Mouse (Mus musculus) heart, postnatal 0 days (tissue): ENCODE data around the gene A930002H24Rik. TPM values are rescaled to one million over a fixed set of nuclear protein-coding genes. Genes with fewer than 3 reads are reported as not detected.

Experiments used
- ATAC-seq: fragments of 200-750 bp; cut with Nextera tagmentation; 2 replicates; pipeline ENCODE4 v1.8.0; 2017; ENCODE audit warnings: low read depth, moderate number of reproducible peaks, moderate library complexity; ENCODE audit not compliant: insufficient read depth
- DNase-seq: peaks from one replicate; pipeline ENCODE4 v3.0.0-alpha.2; 2016; ENCODE audit warnings: low spot score
- H3K27ac ChIP-seq: fragments of 300-500 bp; sonication (generic); 2 replicates; pipeline ENCODE4 v1.5.1; 2014; ENCODE audit warnings: low read depth, mild to moderate bottlenecking
- H3K27me3 ChIP-seq: fragments of 300-500 bp; sonication (generic); 2 replicates; pipeline ENCODE4 v1.6.1; 2014; ENCODE audit warnings: low read length, mixed read lengths; ENCODE audit not compliant: control insufficient read depth, insufficient read depth
- H3K36me3 ChIP-seq: fragments of 300-500 bp; sonication (generic); replicated peaks from 2 replicates; pipeline ENCODE4 v1.6.1; 2014; ENCODE audit warnings: low read length, mixed read lengths; ENCODE audit not compliant: control insufficient read depth, insufficient read depth
- H3K4me1 ChIP-seq: fragments of 300-500 bp; sonication (generic); 2 replicates; pipeline ENCODE4 v1.6.1; 2014; ENCODE audit warnings: antibody characterized with exemption; ENCODE audit not compliant: control insufficient read depth, insufficient read depth
- H3K4me2 ChIP-seq: fragments of 300-500 bp; sonication (generic); 2 replicates; pipeline ENCODE4 v1.6.1; 2014; ENCODE audit warnings: low read depth, mild to moderate bottlenecking, low read length, moderate library complexity
- H3K4me3 ChIP-seq: fragments of 300-500 bp; sonication (generic); 2 replicates; pipeline ENCODE4 v1.5.1; 2014; ENCODE audit warnings: low read depth, low read length
- H3K9ac ChIP-seq: fragments of 300-500 bp; sonication (generic); replicated peaks from 2 replicates; pipeline ENCODE4 v1.6.1; 2014; ENCODE audit warnings: low read depth, low read length, mixed read lengths
- H3K9me3 ChIP-seq: fragments of 300-500 bp; sonication (generic); replicated peaks from 2 replicates; pipeline ENCODE4 v1.6.1; 2016; ENCODE audit warnings: low read length; ENCODE audit not compliant: control insufficient read depth
- CTCF ChIP-seq: IDR thresholded peaks from 2 replicates; pipeline ENCODE4 v1.5.1; 2016; ENCODE audit warnings: antibody characterized with exemption, control low read depth, low read depth
- EP300 ChIP-seq: IDR thresholded peaks from 2 replicates; pipeline ENCODE4 v1.6.1; 2016; ENCODE audit warnings: antibody characterized with exemption, low read depth
- WGBS: fragments of 180-500 bp; shearing (Covaris S2); extraction: QIAGEN DNeasy Blood & Tissue Kit; methylation state at CpG from one replicate; pipeline ENCODE4 v1.1.7; 2014; 5-methylcytosine and 5-hydroxymethylcytosine counted together
- polyA plus RNA-seq: library from polyadenylated mRNA; unstranded; fragments of >200 nt; fragmentation: Nextera tagmentation; extraction: Ambion mirVana; gene quantifications from 2 replicates; pipeline ENCODE4 v1.2.1, GENCODE M21; 2015
- total RNA-seq: library from RNA; depleted of rRNA; stranded (reverse); fragments of >200 nt; gene quantifications from 2 replicates; pipeline ENCODE4 v1.2.3, GENCODE M21; 2014; ENCODE audit warnings: low replicate concordance

The A930002H24Rik gene
- total and polyA plus RNA-seq, 2 experiments from 2014 or later = 3.1 to 21.1 TPM

DNA sequence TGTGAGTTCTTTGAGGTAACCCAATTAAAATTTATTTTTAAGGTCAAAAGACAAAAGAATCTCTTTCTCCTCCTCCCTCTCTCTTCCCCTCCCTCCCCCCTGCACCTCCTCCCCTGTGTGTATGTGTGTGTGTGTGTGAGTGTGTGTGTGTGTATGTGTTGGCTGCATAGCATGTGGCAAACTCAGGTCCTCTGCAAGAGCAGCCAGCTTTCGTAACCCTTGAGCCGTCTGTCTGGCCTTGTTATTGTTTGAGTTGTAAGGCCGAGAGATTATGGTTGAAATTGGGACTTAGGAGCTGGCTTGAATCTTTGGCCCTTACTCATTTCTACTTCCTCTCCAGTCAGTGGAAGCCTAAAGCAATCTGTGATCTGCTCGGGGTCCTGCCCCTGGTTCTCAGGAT lies 16.4 kb upstream of the A930002H24Rik start:
- no peak overlapping the region for H3K4me2 ChIP-seq
- H3K9me3 ChIP-seq = no peaks in the 10 kb centered on the region
- no peak overlapping the region for H3K4me3 ChIP-seq
- ATAC-seq (no peak), DNase-seq (no peak)
- H3K27me3 ChIP-seq = no peaks in the 10 kb centered on the region
- no peak overlapping the region for H3K9ac ChIP-seq
- H3K36me3 ChIP-seq = no peaks in the 10 kb centered on the region
- no peaks in the 10 kb centered on the region for H3K4me1 ChIP-seq
- H3K27ac ChIP-seq = no peak overlapping the region
- 59% methylated on average over 4 of the region's 4 CpGs for whole genome bisulfite sequencing
- no peak for TF ChIP-seq EP300
- no peak for TF ChIP-seq CTCF

DNA sequence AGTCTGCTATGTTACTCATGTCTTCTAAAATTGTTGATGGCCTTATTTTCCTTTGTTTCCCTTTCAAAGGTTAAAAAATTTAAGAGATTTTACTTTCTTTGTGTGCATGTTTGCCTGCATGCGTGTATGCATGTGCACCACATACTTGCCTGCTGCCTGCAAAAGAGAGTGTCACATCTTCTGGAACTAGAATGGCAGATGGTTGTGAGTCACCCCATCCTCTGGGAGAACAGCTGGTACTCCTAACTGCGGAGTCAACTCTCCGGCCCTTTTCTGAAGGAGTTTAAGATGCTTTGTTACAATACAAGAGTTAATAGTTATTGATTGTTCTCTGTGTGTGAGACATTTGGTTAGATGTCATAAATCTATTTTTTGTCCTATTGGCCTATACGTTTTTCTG lies 15.3 kb upstream of the A930002H24Rik start:
- TF ChIP-seq EP300 (no peak), CTCF (no peak)
- Histone ChIP-seq H3K9ac (no peak overlapping the region), H3K4me3 (no peak overlapping the region), H3K4me2 (no peak overlapping the region), H3K4me1 (no peaks in the 10 kb centered on the region), H3K27me3 (no peaks in the 10 kb centered on the region), H3K27ac (no peak overlapping the region), H3K36me3 (no peaks in the 10 kb centered on the region), H3K9me3 (no peaks in the 10 kb centered on the region)
- ATAC-seq (no peak), DNase-seq (no peak)
- 86% methylated on average over 4 of the region's 4 CpGs for WGBS

DNA sequence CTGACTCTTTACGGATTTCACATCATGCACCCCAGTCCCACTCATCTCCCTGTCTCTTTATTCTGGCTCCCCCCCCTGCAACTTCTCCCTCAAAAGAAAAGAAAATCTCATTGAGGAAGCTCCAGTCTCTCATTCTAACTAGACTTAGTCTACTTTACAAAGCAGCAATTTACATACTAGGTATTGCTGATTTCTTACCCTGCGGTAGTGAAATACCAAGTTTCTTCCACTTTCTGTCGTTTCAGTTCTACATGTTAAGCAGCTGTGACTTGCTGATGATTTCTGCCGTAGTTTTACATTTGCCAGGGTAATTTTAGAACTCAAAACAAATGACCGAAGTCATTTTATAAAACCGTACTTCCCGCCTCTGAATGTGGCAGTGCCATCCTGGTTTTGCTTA lies 8.2 kb upstream of the A930002H24Rik start:
- ATAC-seq (no peak), DNase-seq (no peak)
- no peaks in the 10 kb centered on the region for H3K4me1 ChIP-seq
- no peak overlapping the region for H3K4me3 ChIP-seq
- no peaks in the 10 kb centered on the region for H3K36me3 ChIP-seq
- H3K27me3 ChIP-seq = no peaks in the 10 kb centered on the region
- H3K9me3 ChIP-seq = no peaks in the 10 kb centered on the region
- WGBS = 89% methylated on average over 7 of the region's 7 CpGs
- no peak for TF ChIP-seq CTCF
- TF ChIP-seq EP300 = no peak
- no peak overlapping the region for H3K9ac ChIP-seq
- H3K4me2 ChIP-seq = no peak overlapping the region
- H3K27ac ChIP-seq = no peak overlapping the region

DNA sequence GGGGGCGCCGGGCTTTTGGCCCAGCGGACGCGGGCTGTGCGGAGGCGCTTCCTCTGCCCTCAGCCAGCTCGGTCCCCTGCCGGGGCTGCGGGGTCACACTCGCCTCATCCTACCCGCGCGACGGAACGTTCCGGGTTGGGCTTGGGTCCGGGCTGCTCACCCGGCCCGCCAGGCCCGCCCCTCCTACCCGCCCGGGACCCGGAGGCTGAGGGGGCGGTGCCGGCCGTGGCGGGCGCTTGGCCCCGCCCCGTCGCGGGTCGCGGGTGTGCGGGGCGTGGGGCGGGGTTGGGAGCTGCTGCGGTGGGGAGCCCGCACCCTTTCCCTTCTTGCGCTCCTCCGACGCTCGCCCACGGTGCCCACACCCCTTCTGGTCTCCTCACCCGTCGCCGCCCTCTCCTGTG lies 580 bp upstream of the A930002H24Rik start:
- H3K9ac ChIP-seq = peak overlapping the region; percentile 89
- H3K9me3 ChIP-seq = no peaks in the 10 kb centered on the region
- no peaks in the 10 kb centered on the region for H3K4me1 ChIP-seq
- peak overlapping the region; percentile 84 for H3K27ac ChIP-seq
- H3K36me3 ChIP-seq = no peaks in the 10 kb centered on the region
- H3K4me3 ChIP-seq = peak overlapping the region; percentile 92
- TF ChIP-seq EP300 (no peak), CTCF (no peak)
- no peaks in the 10 kb centered on the region for H3K27me3 ChIP-seq
- DNase-seq (peak; percentile 34), ATAC-seq (peak; percentile 57)
- 0% methylated on average over 44 of the region's 48 CpGs for WGBS
- peak overlapping the region; percentile 76 for H3K4me2 ChIP-seq

DNA sequence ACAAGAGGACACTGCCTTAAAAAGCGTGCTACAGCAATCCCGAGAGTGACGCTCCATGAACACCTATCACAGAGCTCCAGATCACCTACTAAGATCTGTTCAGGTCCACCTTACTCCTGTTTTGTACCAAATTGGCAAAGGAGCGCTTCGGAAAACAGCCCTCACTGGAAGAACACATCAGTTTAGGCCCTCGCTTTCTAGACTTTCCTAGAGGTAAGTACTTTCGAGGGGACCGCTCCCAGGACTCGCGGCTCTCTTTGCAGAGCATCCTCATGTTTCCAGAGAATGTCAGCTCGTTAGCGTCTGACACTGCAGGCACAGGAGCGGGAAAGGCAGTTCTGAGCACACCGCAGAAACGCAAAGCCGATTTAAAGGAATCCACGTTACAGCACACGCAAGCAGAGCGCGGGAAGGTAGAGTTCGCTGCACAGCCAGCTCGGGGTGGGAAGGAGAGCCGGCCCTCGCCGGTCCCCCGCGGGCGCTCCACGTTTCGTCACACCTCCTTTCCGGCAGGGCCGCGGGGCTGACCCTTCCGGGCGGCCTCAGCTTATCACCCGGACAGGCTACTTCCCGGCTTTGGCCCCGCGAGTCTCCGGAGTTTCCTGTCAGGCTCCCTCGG lies 470 bp downstream of the A930002H24Rik start, which contains the start of gene Fer:
Gene Fer, plus strand, starts transcription at position 51 of the 619 bp plus-strand sequence.
- Histone ChIP-seq H3K4me2 (peak within 1 kb of the TSS; percentile 76), H3K27me3 (no peaks in the 10 kb centered on the region), H3K4me1 (no peaks in the 10 kb centered on the region), H3K9ac (peak within 1 kb of the TSS; percentile 89), H3K4me3 (peak within 1 kb of the TSS; percentile 92), H3K9me3 (no peaks in the 10 kb centered on the region), H3K36me3 (no peaks in the 10 kb centered on the region), H3K27ac (peak within 1 kb of the TSS; percentile 84)
- TF ChIP-seq EP300 (0 out of 2 replicates have a peak, but pooled peaks have one; percentile 39), CTCF (no peak)
- under 1% methylated on average over 35 of the region's 41 CpGs for WGBS
- ATAC-seq = peak; percentile 45
- no peak for DNase-seq

DNA sequence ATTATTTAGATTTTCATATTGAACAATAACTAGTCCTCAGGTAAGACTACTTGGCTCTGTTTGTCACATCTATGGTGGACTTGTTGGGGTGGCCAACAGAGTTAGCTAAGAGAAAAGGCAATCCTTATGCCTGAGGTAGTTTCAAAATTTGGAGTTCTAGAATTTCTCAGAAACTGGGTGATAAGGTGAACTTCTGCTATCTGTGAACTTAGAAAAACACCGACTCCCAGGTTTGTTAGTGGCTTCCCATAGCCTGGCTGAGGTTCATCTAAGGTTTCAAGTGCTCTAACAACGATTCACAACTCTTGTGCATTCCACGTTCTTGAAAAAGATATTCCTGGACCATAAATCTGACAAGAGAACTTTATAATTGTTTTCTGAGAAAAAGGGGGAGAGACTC lies 1.2 kb downstream of the A930002H24Rik start:
- 31% methylated on average over 3 of the region's 3 CpGs for WGBS
- H3K4me3 ChIP-seq = no peak overlapping the region
- TF ChIP-seq CTCF = no peak
- peak overlapping the region; percentile 76; the same call in 1 of the 2 replicates for H3K4me2 ChIP-seq
- DNase-seq = no peak
- no peaks in the 10 kb centered on the region for H3K9me3 ChIP-seq
- no peak overlapping the region for H3K27ac ChIP-seq
- no peak for ATAC-seq
- H3K36me3 ChIP-seq = no peaks in the 10 kb centered on the region
- no peak overlapping the region for H3K9ac ChIP-seq
- no peaks in the 10 kb centered on the region for H3K27me3 ChIP-seq
- no peaks in the 10 kb centered on the region for H3K4me1 ChIP-seq
